9 mouse cellular contexts compared by ENCODE assay signal in the genomic region with DNA sequence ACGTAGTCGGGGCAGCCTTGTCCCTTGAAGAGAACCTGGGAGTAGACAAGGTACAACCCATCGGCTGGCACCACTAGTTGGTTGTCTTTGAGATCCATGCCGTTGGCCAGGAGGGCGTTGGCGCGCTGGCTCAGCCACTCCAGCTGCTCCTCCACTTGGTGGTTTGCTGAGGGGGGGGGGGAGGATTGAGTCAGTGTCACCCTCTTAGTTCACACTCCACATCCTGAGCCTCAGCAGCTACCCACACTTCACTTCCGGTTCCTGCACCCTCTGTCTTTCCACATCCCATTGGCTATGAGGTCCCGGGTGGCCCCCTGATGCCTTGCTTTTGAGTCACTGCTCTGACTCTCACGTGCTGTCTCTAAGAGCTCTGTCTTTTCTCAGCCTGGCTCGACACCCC. TPM values are rescaled to one million over a fixed set of nuclear protein-coding genes. Genes with fewer than 3 reads are reported as not detected.
DNase-seq lines count a peak whose midpoint lies in the region; ATAC-seq lines count a peak whose summit lies in the region.
"Had no signal": no experiment of that assay in that cellular context is flagged by ENCODE, and none has a peak within 500 bp of the region (broad histone marks: within the 10 kb centered on the region; RNA-seq: fewer than 3 reads in every experiment).

No protein-coding gene starts in this region.

- DNase-seq in spleen, adult 12 weeks (ENCODE audit: low spot score): peak; percentile 46
- no peak for DNase-seq in spleen, postnatal 14 days (ENCODE audit: low spot score in 2 of 2)
- DNase-seq in monocyte, adult 2 months (ENCODE audit: low read depth in 1 of 2, low spot score in 2 of 2): peak; percentile 68 to 77
- no peak for DNase-seq in left cerebral cortex, adult 18-20 months (ENCODE audit: low spot score in 2 of 2)
- DNase-seq in left cerebral cortex, postnatal 14 days (ENCODE audit: low spot score in 2 of 2): no peak
- no peak for DNase-seq in hindbrain, embryonic 11.5 days (ENCODE audit: low spot score)
- DNase-seq: kidney, postnatal 25 days had no signal

- H3K4me2 ChIP-seq in hindbrain, embryonic 11.5 days (replicated peaks; ENCODE audit: low read depth, low read length): no peak overlapping the region

- intact Hi-C loops in left cerebral cortex, postnatal 14 days (cut with DNase I): no loop called here

- peaks cover 18% of the 10 kb centered on the region for H3K27me3 ChIP-seq in hindbrain, embryonic 11.5 days (ENCODE audit: control insufficient read depth, insufficient read depth, low read length)

- WGBS in hindbrain, embryonic 11.5 days: 88% methylated on average over 11 of the region's 11 CpGs

- ATAC-seq in granulocyte monocyte progenitor cell, adult 5-6 weeks (replicated peaks; ENCODE audit: poor library complexity, severe bottlenecking): peak; percentile 80
- no peak for ATAC-seq in hindbrain, embryonic 11.5 days (ENCODE audit: low FRiP score)

- H3K27ac ChIP-seq in hindbrain, embryonic 11.5 days (ENCODE audit: low read depth, low read length): no peak overlapping the region

- H3K9ac ChIP-seq in hindbrain, embryonic 11.5 days (ENCODE audit: low read depth, low read length): no peak overlapping the region

- H3K9me3 ChIP-seq in hindbrain, embryonic 11.5 days (ENCODE audit: control insufficient read depth, low read length): no peaks in the 10 kb centered on the region

- peaks cover 2% of the 10 kb centered on the region; the same call in 1 of the 2 replicates for H3K4me1 ChIP-seq in hindbrain, embryonic 11.5 days (replicated peaks; ENCODE audit: control insufficient read depth, insufficient read depth, low read length)

- H3K36me3 ChIP-seq in hindbrain, embryonic 11.5 days (ENCODE audit: control insufficient read depth, insufficient read depth, low read length): no peaks in the 10 kb centered on the region

- no peak overlapping the region for H3K4me3 ChIP-seq in hindbrain, embryonic 11.5 days (ENCODE audit: low read depth, low read length)

RNA-seq across cellular contexts. Expression of a gene that starts 1.4 kb away (rescaled TPM):
- total RNA-seq in granulocyte monocyte progenitor cell, adult 5-6 weeks (2014; fragmentation: Nextera tagmentation): 5.9 and 12.2 TPM in 2 replicates
- 13.1 and 15.2 TPM in 2 replicates for total RNA-seq in granulocyte monocyte progenitor cell, adult 5-6 weeks (2017)
- not detected for total RNA-seq in left cerebral cortex, adult 18-20 months (2021)
- not detected for total RNA-seq in left cerebral cortex, postnatal 14 days (2021)
- polyA plus RNA-seq in hindbrain, embryonic 11.5 days (2014; fragmentation: Nextera tagmentation; extraction: Ambion mirVana): not detected in 2 replicates
- total RNA-seq: gastrocnemius, adult 18-20 months had no signal

RNA-seq across cellular contexts. Expression of a gene that starts 4.8 kb away (rescaled TPM):
- not detected in 2 replicates for total RNA-seq in granulocyte monocyte progenitor cell, adult 5-6 weeks (2014; fragmentation: Nextera tagmentation)
- not detected in 2 replicates for total RNA-seq in granulocyte monocyte progenitor cell, adult 5-6 weeks (2017)
- under 1 TPM; 0.23 to 0.60 TPM for total RNA-seq in left cerebral cortex, adult 18-20 months (2021)
- total RNA-seq in left cerebral cortex, postnatal 14 days (2021): under 1 TPM; 0.42 to 0.72 TPM
- not detected in 2 replicates for polyA plus RNA-seq in hindbrain, embryonic 11.5 days (2014; fragmentation: Nextera tagmentation; extraction: Ambion mirVana)

RNA-seq across cellular contexts. Expression of a gene that starts 6.2 kb away (rescaled TPM):
- 1.6 TPM in 1 of 2 replicates, not detected in the other for total RNA-seq in granulocyte monocyte progenitor cell, adult 5-6 weeks (2014; fragmentation: Nextera tagmentation)
- total RNA-seq in granulocyte monocyte progenitor cell, adult 5-6 weeks (2017): 0.41 and 0.99 TPM in 2 replicates
- under 1 TPM; 0.79 to 0.80 TPM for total RNA-seq in left cerebral cortex, adult 18-20 months (2021)
- total RNA-seq in left cerebral cortex, postnatal 14 days (2021): 1 to 10 TPM in 1 of 2 experiments, under 1 TPM in 1; 0.55 to 1.0 TPM
- 0.22 and 0.32 TPM in 2 replicates for polyA plus RNA-seq in hindbrain, embryonic 11.5 days (2014; fragmentation: Nextera tagmentation; extraction: Ambion mirVana)

RNA-seq across cellular contexts. Expression of a gene that starts 12.2 kb away (rescaled TPM):
- total RNA-seq in granulocyte monocyte progenitor cell, adult 5-6 weeks (2014; fragmentation: Nextera tagmentation): 78.7 and 89.0 TPM in 2 replicates
- total RNA-seq in granulocyte monocyte progenitor cell, adult 5-6 weeks (2017): 55.5 and 115 TPM in 2 replicates
- total RNA-seq in left cerebral cortex, adult 18-20 months (2021): 1 to 10 TPM; 6.0 to 6.9 TPM
- 1 to 10 TPM; 5.8 to 7.8 TPM for total RNA-seq in left cerebral cortex, postnatal 14 days (2021)
- 5.6 and 9.8 TPM in 2 replicates for polyA plus RNA-seq in hindbrain, embryonic 11.5 days (2014; fragmentation: Nextera tagmentation; extraction: Ambion mirVana)

RNA-seq across cellular contexts. Expression of a gene that starts 20.2 kb away (rescaled TPM):
- not detected in 2 replicates for total RNA-seq in granulocyte monocyte progenitor cell, adult 5-6 weeks (2014; fragmentation: Nextera tagmentation)
- 0.82 TPM in 1 of 2 replicates, not detected in the other for total RNA-seq in granulocyte monocyte progenitor cell, adult 5-6 weeks (2017)
- not detected for total RNA-seq in left cerebral cortex, adult 18-20 months (2021)
- not detected for total RNA-seq in left cerebral cortex, postnatal 14 days (2021)
- polyA plus RNA-seq in hindbrain, embryonic 11.5 days (2014; fragmentation: Nextera tagmentation; extraction: Ambion mirVana): 0.36 and 0.43 TPM in 2 replicates
- total RNA-seq: gastrocnemius, adult 18-20 months had no signal

Comparison
In these comparisons a context has a peak if more than half of its experiments do, and no peak if none do; other contexts are left out.
1. DNase-seq: peak in spleen, adult 12 weeks (single experiment) and monocyte, adult 2 months (2 of 2); none in spleen, postnatal 14 days (0 of 2), left cerebral cortex, adult 18-20 months (0 of 2), left cerebral cortex, postnatal 14 days (0 of 2) and hindbrain, embryonic 11.5 days (single experiment).
2. RNA of a gene that starts 1.4 kb away (total RNA-seq): 5.9 to 15.2 TPM in granulocyte monocyte progenitor cell, adult 5-6 weeks; not detected in left cerebral cortex, postnatal 14 days and not detected in left cerebral cortex, adult 18-20 months; every median in the first group is over 4 times any median in the second.